Mouse (Mus musculus): ENCODE measurements around the gene Fam160a1. TPM values are rescaled to one million over a fixed set of nuclear protein-coding genes. Genes with fewer than 3 reads are reported as not detected.

The Fam160a1 gene
- polyA plus RNA-seq, 1 experiment = 8.9 TPM

DNA sequence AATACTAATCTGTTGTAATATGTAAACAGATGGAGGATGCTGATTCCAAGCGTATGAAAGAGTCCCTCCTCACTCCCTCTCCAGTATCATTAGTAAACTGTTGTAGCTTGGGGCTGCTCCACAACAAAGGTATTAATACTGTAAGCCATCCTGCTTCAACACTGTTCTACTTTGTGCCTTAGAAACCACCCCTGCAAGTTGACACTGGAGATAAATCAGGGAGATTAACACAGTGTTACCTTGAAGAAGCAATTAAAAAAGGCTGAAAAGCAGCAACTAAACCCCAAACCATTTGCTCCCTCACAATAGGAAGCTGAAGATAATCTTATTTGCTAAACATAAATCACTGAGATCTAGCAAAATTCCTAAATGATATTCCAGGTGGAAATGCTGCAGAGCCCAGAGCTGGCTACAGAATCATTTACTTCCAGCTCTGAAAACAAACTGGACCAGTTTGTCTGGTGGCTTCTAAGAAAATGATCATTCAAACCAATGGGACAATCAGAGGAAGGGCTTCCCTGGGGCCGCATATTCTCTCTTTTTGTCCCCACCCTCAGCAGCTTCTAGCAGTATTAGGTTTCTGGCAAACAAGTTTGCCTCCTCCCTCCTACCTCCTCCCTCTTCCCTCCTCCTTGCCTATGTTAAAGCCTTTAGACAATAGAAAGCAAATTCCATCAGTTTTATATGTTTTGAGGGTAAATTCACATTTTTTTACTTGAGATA lies 24.5 kb upstream of the Fam160a1 start:
- no peak overlapping the region for H3K4me3 ChIP-seq (ENCODE audit: insufficient read depth, poor library complexity, severe bottlenecking)
- peaks cover 8% of the 10 kb centered on the region for H3K79me3 ChIP-seq (ENCODE audit: low read depth)
- H3K79me2 ChIP-seq (ENCODE audit: control insufficient read depth, insufficient read depth) = no peaks in the 10 kb centered on the region
- no peaks in the 10 kb centered on the region for H3K36me3 ChIP-seq (ENCODE audit: control insufficient read depth, insufficient read depth)
- TF ChIP-seq USF1 (IDR thresholded peaks at IDR 0.05; ENCODE audit: low read depth) (no peak), CTCF (IDR thresholded peaks at IDR 0.05; ENCODE audit: control insufficient read depth, insufficient read depth, insufficient read length) (no peak), MYOD1 (IDR thresholded peaks at IDR 0.05; ENCODE audit: control insufficient read depth, insufficient read length, low read depth) (no peak), MYOG (IDR thresholded peaks at IDR 0.05; ENCODE audit: control insufficient read depth, extremely low read depth, insufficient read length) (no peak), MAX (IDR thresholded peaks at IDR 0.05) (no peak), FOSL1 (IDR thresholded peaks at IDR 0.05; ENCODE audit: insufficient read depth, low read length, poor library complexity, severe bottlenecking) (no peak), CEBPB (IDR thresholded peaks at IDR 0.05; ENCODE audit: low read depth) (no peak)
- no peak overlapping the region for H3ac ChIP-seq (ENCODE audit: control insufficient read depth, insufficient read length, low read depth)
- no peaks in the 10 kb centered on the region for H3K27me3 ChIP-seq (ENCODE audit: control insufficient read depth, insufficient read depth, insufficient read length)

DNA sequence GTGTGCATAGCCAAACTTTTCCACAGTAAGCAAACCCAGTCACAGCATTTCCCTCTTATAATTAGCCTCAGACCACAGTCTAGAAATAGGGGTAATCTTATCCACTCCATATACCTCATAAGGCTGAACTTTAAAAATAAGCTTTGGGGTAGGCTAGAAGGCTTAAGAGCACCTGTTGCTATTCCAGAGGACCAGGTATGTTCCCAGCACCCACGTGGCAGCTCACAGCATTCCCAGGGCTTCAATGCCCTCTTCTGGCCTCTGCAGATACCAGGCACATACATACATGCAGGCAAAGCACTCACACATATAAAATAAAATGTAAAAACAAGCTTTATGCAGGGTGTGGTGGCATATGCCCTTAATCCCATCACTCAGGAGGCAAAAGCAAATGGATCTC lies 16.5 kb upstream of the Fam160a1 start:
- H3K36me3 ChIP-seq (ENCODE audit: control insufficient read depth, insufficient read depth) = no peaks in the 10 kb centered on the region
- no peaks in the 10 kb centered on the region for H3K27me3 ChIP-seq (ENCODE audit: control insufficient read depth, insufficient read depth, insufficient read length)
- no peak overlapping the region for H3K4me3 ChIP-seq (ENCODE audit: insufficient read depth, poor library complexity, severe bottlenecking)
- H3K79me3 ChIP-seq (ENCODE audit: low read depth) = peaks cover 12% of the 10 kb centered on the region
- H3K79me2 ChIP-seq (ENCODE audit: control insufficient read depth, insufficient read depth) = no peaks in the 10 kb centered on the region
- H3ac ChIP-seq (ENCODE audit: control insufficient read depth, insufficient read length, low read depth) = no peak overlapping the region
- TF ChIP-seq USF1 (IDR thresholded peaks at IDR 0.05; ENCODE audit: low read depth) = no peak
- TF ChIP-seq CEBPB (IDR thresholded peaks at IDR 0.05; ENCODE audit: low read depth) = no peak
- no peak for TF ChIP-seq MAX (IDR thresholded peaks at IDR 0.05)
- no peak for TF ChIP-seq MYOG (IDR thresholded peaks at IDR 0.05; ENCODE audit: control insufficient read depth, extremely low read depth, insufficient read length)
- no peak for TF ChIP-seq CTCF (IDR thresholded peaks at IDR 0.05; ENCODE audit: control insufficient read depth, insufficient read depth, insufficient read length)
- no peak for TF ChIP-seq FOSL1 (IDR thresholded peaks at IDR 0.05; ENCODE audit: insufficient read depth, low read length, poor library complexity, severe bottlenecking)
- no peak for TF ChIP-seq MYOD1 (IDR thresholded peaks at IDR 0.05; ENCODE audit: control insufficient read depth, insufficient read length, low read depth)

DNA sequence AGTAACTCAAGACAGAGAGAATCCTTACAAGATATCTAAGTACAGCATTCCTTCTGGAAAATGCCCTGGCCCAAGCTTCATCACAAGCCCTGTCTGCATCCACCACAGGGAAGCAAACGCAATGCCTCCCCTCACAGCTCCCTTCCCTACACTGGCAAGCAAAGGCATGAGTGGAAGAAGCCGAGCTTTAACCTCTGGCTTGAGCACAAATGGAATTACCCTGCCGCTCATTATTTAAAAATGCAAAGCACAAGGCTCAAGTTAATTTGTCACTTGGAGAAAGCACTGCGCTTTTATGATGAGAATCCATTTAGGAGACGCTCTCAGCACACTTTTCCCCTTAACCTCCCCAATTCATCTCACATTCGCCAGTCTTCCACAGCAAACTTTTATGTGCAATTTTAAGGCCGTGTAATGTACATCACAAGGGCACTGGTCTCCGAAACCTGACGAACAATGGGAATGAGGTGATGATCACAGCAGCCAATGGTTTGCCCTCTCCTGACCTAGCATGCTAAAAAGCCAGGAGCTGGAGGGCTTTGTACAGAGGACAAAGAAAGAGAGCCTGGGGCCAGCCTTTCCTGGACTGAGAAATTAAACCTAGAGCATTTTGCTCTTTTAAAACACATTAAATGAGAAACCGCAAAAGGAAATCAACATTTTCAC lies 15.5 kb upstream of the Fam160a1 start:
- Histone ChIP-seq H3ac (ENCODE audit: control insufficient read depth, insufficient read length, low read depth) (no peak overlapping the region), H3K79me3 (ENCODE audit: low read depth) (peaks cover 6% of the 10 kb centered on the region), H3K4me3 (ENCODE audit: insufficient read depth, poor library complexity, severe bottlenecking) (no peak overlapping the region), H3K27me3 (ENCODE audit: control insufficient read depth, insufficient read depth, insufficient read length) (no peaks in the 10 kb centered on the region), H3K36me3 (ENCODE audit: control insufficient read depth, insufficient read depth) (no peaks in the 10 kb centered on the region), H3K79me2 (ENCODE audit: control insufficient read depth, insufficient read depth) (no peaks in the 10 kb centered on the region)
- TF ChIP-seq CEBPB (IDR thresholded peaks at IDR 0.05; ENCODE audit: low read depth) (no peak), CTCF (IDR thresholded peaks at IDR 0.05; ENCODE audit: control insufficient read depth, insufficient read depth, insufficient read length) (no peak), MYOD1 (IDR thresholded peaks at IDR 0.05; ENCODE audit: control insufficient read depth, insufficient read length, low read depth) (no peak), USF1 (IDR thresholded peaks at IDR 0.05; ENCODE audit: low read depth) (no peak), MAX (IDR thresholded peaks at IDR 0.05) (no peak), MYOG (IDR thresholded peaks at IDR 0.05; ENCODE audit: control insufficient read depth, extremely low read depth, insufficient read length) (no peak), FOSL1 (IDR thresholded peaks at IDR 0.05; ENCODE audit: insufficient read depth, low read length, poor library complexity, severe bottlenecking) (no peak)

DNA sequence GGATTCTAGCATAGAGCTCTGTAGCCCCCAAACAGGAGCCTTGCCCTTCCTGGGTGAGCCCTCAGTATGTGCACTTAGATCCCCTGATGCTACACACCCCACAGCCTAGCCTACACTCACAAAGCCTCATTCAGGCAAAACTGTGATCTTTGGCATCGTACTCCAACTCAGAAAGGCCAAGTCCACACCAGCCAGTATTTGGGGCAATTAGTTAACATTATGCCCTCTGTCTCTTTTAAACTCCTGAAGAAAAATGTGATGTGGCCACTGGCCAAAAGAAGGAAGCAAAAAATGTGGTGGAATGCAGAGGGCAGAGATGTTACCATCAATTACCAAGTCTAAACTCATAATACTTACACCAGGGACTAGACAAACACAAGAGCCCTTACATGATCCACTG lies 14.7 kb upstream of the Fam160a1 start:
- Histone ChIP-seq H3ac (ENCODE audit: control insufficient read depth, insufficient read length, low read depth) (no peak overlapping the region), H3K27me3 (ENCODE audit: control insufficient read depth, insufficient read depth, insufficient read length) (no peaks in the 10 kb centered on the region), H3K79me2 (ENCODE audit: control insufficient read depth, insufficient read depth) (no peaks in the 10 kb centered on the region), H3K79me3 (ENCODE audit: low read depth) (peaks cover 6% of the 10 kb centered on the region), H3K36me3 (ENCODE audit: control insufficient read depth, insufficient read depth) (no peaks in the 10 kb centered on the region), H3K4me3 (ENCODE audit: insufficient read depth, poor library complexity, severe bottlenecking) (no peak overlapping the region)
- no peak for TF ChIP-seq MYOG (IDR thresholded peaks at IDR 0.05; ENCODE audit: control insufficient read depth, extremely low read depth, insufficient read length)

GRCm38 (mm10) chr3:85829047-85829446 lies 12.0 kb upstream of the Fam160a1 start:
- Histone ChIP-seq H3ac (ENCODE audit: control insufficient read depth, insufficient read length, low read depth) (no peak overlapping the region), H3K27me3 (ENCODE audit: control insufficient read depth, insufficient read depth, insufficient read length) (no peaks in the 10 kb centered on the region), H3K4me3 (ENCODE audit: insufficient read depth, poor library complexity, severe bottlenecking) (no peak overlapping the region), H3K79me3 (ENCODE audit: low read depth) (peaks cover 6% of the 10 kb centered on the region), H3K79me2 (ENCODE audit: control insufficient read depth, insufficient read depth) (no peaks in the 10 kb centered on the region), H3K36me3 (ENCODE audit: control insufficient read depth, insufficient read depth) (no peaks in the 10 kb centered on the region)
- TF ChIP-seq MYOG (IDR thresholded peaks at IDR 0.05; ENCODE audit: control insufficient read depth, extremely low read depth, insufficient read length) (no peak), USF1 (IDR thresholded peaks at IDR 0.05; ENCODE audit: low read depth) (peak; percentile 68)

GRCm38 (mm10) chr3:85827815-85828214 lies 10.7 kb upstream of the Fam160a1 start:
- Histone ChIP-seq H3K27me3 (ENCODE audit: control insufficient read depth, insufficient read depth, insufficient read length) (no peaks in the 10 kb centered on the region), H3K79me3 (ENCODE audit: low read depth) (peaks cover 6% of the 10 kb centered on the region), H3ac (ENCODE audit: control insufficient read depth, insufficient read length, low read depth) (no peak overlapping the region), H3K79me2 (ENCODE audit: control insufficient read depth, insufficient read depth) (no peaks in the 10 kb centered on the region), H3K36me3 (ENCODE audit: control insufficient read depth, insufficient read depth) (no peaks in the 10 kb centered on the region), H3K4me3 (ENCODE audit: insufficient read depth, poor library complexity, severe bottlenecking) (no peak overlapping the region)
- TF ChIP-seq CEBPB (IDR thresholded peaks at IDR 0.05; ENCODE audit: low read depth) = no peak
- no peak for TF ChIP-seq CTCF (IDR thresholded peaks at IDR 0.05; ENCODE audit: control insufficient read depth, insufficient read depth, insufficient read length)
- no peak for TF ChIP-seq MAX (IDR thresholded peaks at IDR 0.05)
- TF ChIP-seq MYOD1 (IDR thresholded peaks at IDR 0.05; ENCODE audit: control insufficient read depth, insufficient read length, low read depth) = no peak
- no peak for TF ChIP-seq MYOG (IDR thresholded peaks at IDR 0.05; ENCODE audit: control insufficient read depth, extremely low read depth, insufficient read length)
- no peak for TF ChIP-seq FOSL1 (IDR thresholded peaks at IDR 0.05; ENCODE audit: insufficient read depth, low read length, poor library complexity, severe bottlenecking)
- no peak for TF ChIP-seq USF1 (IDR thresholded peaks at IDR 0.05; ENCODE audit: low read depth)

All from C2C12 (cell line).